Mouse (Mus musculus): Measurements from ENCODE around the gene Brs3. TPM values are rescaled to one million over a fixed set of nuclear protein-coding genes. Genes with fewer than 3 reads are reported as not detected.

Brs3 gene
- polyA plus RNA-seq, 1 experiment from 2014 or later = not detected

Other genes starting within 250 kb of the Brs3 start
- gene Map7d3, start 220.7 kb upstream of the Brs3 start, polyA plus RNA-seq (2015; fragmentation: Nextera tagmentation; extraction: Ambion mirVana) = 1.5 and 1.6 TPM in 2 replicates
- 0.11 TPM in 1 of 2 replicates, not detected in the other for gene Adgrg4, start 172.9 kb upstream of the Brs3 start, polyA plus RNA-seq (2015; fragmentation: Nextera tagmentation; extraction: Ambion mirVana)
- 63.9 and 65.8 TPM in 2 replicates for gene Htatsf1, start 10.5 kb downstream of the Brs3 start, polyA plus RNA-seq (2015; fragmentation: Nextera tagmentation; extraction: Ambion mirVana)
- gene Vgll1, start 45.0 kb downstream of the Brs3 start, polyA plus RNA-seq (2015; fragmentation: Nextera tagmentation; extraction: Ambion mirVana) = 0.14 and 0.19 TPM in 2 replicates
- not detected in 2 replicates for gene Cd40lg, start 169.1 kb downstream of the Brs3 start, polyA plus RNA-seq (2015; fragmentation: Nextera tagmentation; extraction: Ambion mirVana)